Mouse (Mus musculus) intestine, embryonic 16.5 days (tissue): ENCODE data around the gene Mfsd2a. TPM values are rescaled to one million over a fixed set of nuclear protein-coding genes. Genes with fewer than 3 reads are reported as not detected.

Source experiments
- ATAC-seq: fragments of 200-750 bp; cut with Nextera tagmentation; 2 replicates; pipeline ENCODE4 v1.8.0; 2017; ENCODE audit warnings: moderate TSS enrichment, moderate library complexity
- H3K27ac ChIP-seq: fragments of 300-500 bp; sonication (generic); 2 replicates; pipeline ENCODE4 v1.5.1; 2014; ENCODE audit warnings: mild to moderate bottlenecking, low read length
- H3K27me3 ChIP-seq: fragments of 300-500 bp; sonication (generic); replicated peaks from 2 replicates; pipeline ENCODE4 v1.6.1; 2014; ENCODE audit warnings: low read length, control low read depth, mixed read lengths; ENCODE audit not compliant: control insufficient read depth, insufficient read depth
- H3K36me3 ChIP-seq: fragments of 300-500 bp; sonication (generic); 2 replicates; pipeline ENCODE4 v1.6.1; 2014; ENCODE audit warnings: low read length, control low read depth; ENCODE audit not compliant: control insufficient read depth, insufficient read depth
- H3K4me1 ChIP-seq: fragments of 300-500 bp; sonication (generic); 2 replicates; pipeline ENCODE4 v1.6.1; 2014; ENCODE audit warnings: low read length, control low read depth, mixed read lengths; ENCODE audit not compliant: control insufficient read depth, insufficient read depth
- H3K4me2 ChIP-seq: fragments of 300-500 bp; sonication (generic); 2 replicates; pipeline ENCODE4 v1.6.1; 2014; ENCODE audit warnings: low read depth, low read length, control low read depth
- H3K4me3 ChIP-seq: fragments of 300-500 bp; sonication (generic); 2 replicates; pipeline ENCODE4 v1.5.1; 2014; ENCODE audit warnings: mild to moderate bottlenecking, low read length
- H3K9ac ChIP-seq: fragments of 300-500 bp; sonication (generic); 2 replicates; pipeline ENCODE4 v1.6.1; 2014; ENCODE audit warnings: low read depth, low read length
- H3K9me3 ChIP-seq: fragments of 300-500 bp; sonication (generic); 2 replicates; pipeline ENCODE4 v1.6.1; 2016; ENCODE audit warnings: low read length, control low read depth; ENCODE audit not compliant: control insufficient read depth
- whole genome bisulfite sequencing: fragments of 180-500 bp; shearing (Covaris S2); extraction: QIAGEN DNeasy Blood & Tissue Kit; methylation state at CpG from one replicate; pipeline ENCODE4 v1.1.7; 2014; 5-methylcytosine and 5-hydroxymethylcytosine counted together
- polyA plus RNA-seq: library from polyadenylated mRNA; unstranded; fragments of >200 nt; fragmentation: Nextera tagmentation; extraction: Ambion mirVana; gene quantifications from 2 replicates; pipeline ENCODE4 v1.2.1, GENCODE M21; 2015

The Mfsd2a gene
- polyA plus RNA-seq, 1 experiment from 2014 or later = 3.3 TPM

GRCm38 (mm10) chr4:122962751-122963150, 1.8 kb upstream of the Mfsd2a start:
- Histone ChIP-seq H3K27me3 (no peaks in the 10 kb centered on the region; the same call in 1 of the 2 replicates), H3K9me3 (no peaks in the 10 kb centered on the region), H3K9ac (no peak overlapping the region), H3K4me2 (no peak overlapping the region), H3K4me3 (no peak overlapping the region), H3K4me1 (peaks cover 14% of the 10 kb centered on the region), H3K27ac (no peak overlapping the region), H3K36me3 (no peaks in the 10 kb centered on the region)
- no peak for ATAC-seq
- WGBS = 56% methylated on average over 8 of the region's 8 CpGs

- no peak overlapping the region for H3K9ac ChIP-seq
These were observed 601 bp upstream of the Mfsd2a start for GRCm38 (mm10) chr4:122961589-122961988.

GRCm38 (mm10) chr4:122960321-122961099, 478 bp downstream of the Mfsd2a start:
- H3K27me3 ChIP-seq = no peaks in the 10 kb centered on the region; the same call in 1 of the 2 replicates
- WGBS = under 1% methylated on average over 43 of the region's 43 CpGs
- H3K9ac ChIP-seq = peak overlapping the region; percentile 69
- H3K4me1 ChIP-seq = peaks cover 17% of the 10 kb centered on the region
- no peaks in the 10 kb centered on the region for H3K9me3 ChIP-seq
- no peak overlapping the region for H3K27ac ChIP-seq
- peak; percentile 48 for ATAC-seq
- no peaks in the 10 kb centered on the region for H3K36me3 ChIP-seq
- peak overlapping the region; percentile 62 for H3K4me3 ChIP-seq
- H3K4me2 ChIP-seq = peak overlapping the region; percentile 100

More at GRCm38 (mm10) chr4:122961589-122961988, 601 bp upstream of the Mfsd2a start:
- no peaks in the 10 kb centered on the region for H3K9me3 ChIP-seq
- H3K27ac ChIP-seq = no peak overlapping the region
- H3K4me3 ChIP-seq = no peak overlapping the region; the same call in 1 of the 2 replicates
- H3K36me3 ChIP-seq = no peaks in the 10 kb centered on the region
- H3K4me1 ChIP-seq = peaks cover 14% of the 10 kb centered on the region
- H3K27me3 ChIP-seq = no peaks in the 10 kb centered on the region; the same call in 1 of the 2 replicates
- H3K4me2 ChIP-seq = peak overlapping the region; percentile 100
- WGBS = 38% methylated on average over 6 of the region's 6 CpGs
- ATAC-seq = no peak

- H3K4me2 ChIP-seq = peak overlapping the region; percentile 100
- H3K9ac ChIP-seq = peak overlapping the region; percentile 69; the same call in 1 of the 2 replicates
- H3K36me3 ChIP-seq = no peaks in the 10 kb centered on the region
- peaks cover 23% of the 10 kb centered on the region for H3K4me1 ChIP-seq
- no peak overlapping the region for H3K27ac ChIP-seq
- no peaks in the 10 kb centered on the region for H3K9me3 ChIP-seq
- 12% methylated on average over 7 of the region's 8 CpGs for WGBS
- no peaks in the 10 kb centered on the region; the same call in 1 of the 2 replicates for H3K27me3 ChIP-seq
- no peak for ATAC-seq
- peak overlapping the region; percentile 62 for H3K4me3 ChIP-seq
These were observed 1.2 kb downstream of the Mfsd2a start for GRCm38 (mm10) chr4:122959816-122960215.

GRCm38 (mm10) chr4:122958491-122959031, 2.4 kb downstream of the Mfsd2a start:
- ATAC-seq = no peak
- Histone ChIP-seq H3K4me2 (no peak overlapping the region), H3K4me3 (no peak overlapping the region), H3K27me3 (no peaks in the 10 kb centered on the region; the same call in 1 of the 2 replicates), H3K27ac (no peak overlapping the region), H3K9me3 (no peaks in the 10 kb centered on the region), H3K9ac (no peak overlapping the region), H3K4me1 (peaks cover 28% of the 10 kb centered on the region), H3K36me3 (no peaks in the 10 kb centered on the region)
- 81% methylated on average over 6 of the region's 6 CpGs for WGBS

GRCm38 (mm10) chr4:122956301-122956700, 4.7 kb downstream of the Mfsd2a start:
- Histone ChIP-seq H3K4me3 (no peak overlapping the region), H3K4me1 (peaks cover 24% of the 10 kb centered on the region), H3K9me3 (no peaks in the 10 kb centered on the region), H3K9ac (no peak overlapping the region), H3K27me3 (no peaks in the 10 kb centered on the region; the same call in 1 of the 2 replicates), H3K4me2 (no peak overlapping the region), H3K36me3 (no peaks in the 10 kb centered on the region), H3K27ac (no peak overlapping the region)
- ATAC-seq = no peak
- 96% methylated on average over 4 of the region's 6 CpGs for WGBS

- WGBS = 10% methylated on average over 17 of the region's 17 CpGs
- Histone ChIP-seq H3K4me1 (peaks cover 18% of the 10 kb centered on the region), H3K9ac (peak overlapping the region; percentile 68), H3K27me3 (no peaks in the 10 kb centered on the region; the same call in 1 of the 2 replicates), H3K27ac (peak overlapping the region; percentile 85), H3K9me3 (no peaks in the 10 kb centered on the region), H3K4me2 (peak overlapping the region; percentile 58), H3K4me3 (peak overlapping the region; percentile 36), H3K36me3 (no peaks in the 10 kb centered on the region)
- peak; percentile 96 for ATAC-seq
These were observed 5.4 kb downstream of the Mfsd2a start for GRCm38 (mm10) chr4:122955412-122956136.

- H3K4me3 ChIP-seq = peak overlapping the region; percentile 36
These were observed 6.1 kb downstream of the Mfsd2a start for GRCm38 (mm10) chr4:122954680-122955411.

More at GRCm38 (mm10) chr4:122954680-122955411, 6.1 kb downstream of the Mfsd2a start:
- Histone ChIP-seq H3K27me3 (no peaks in the 10 kb centered on the region; the same call in 1 of the 2 replicates), H3K9ac (peak overlapping the region; percentile 68), H3K9me3 (no peaks in the 10 kb centered on the region), H3K4me1 (peaks cover 16% of the 10 kb centered on the region), H3K4me2 (peak overlapping the region; percentile 58), H3K27ac (peak overlapping the region; percentile 85), H3K36me3 (no peaks in the 10 kb centered on the region)
- 51% methylated on average over 5 of the region's 5 CpGs for WGBS
- peak; percentile 74 for ATAC-seq
